Mouse (Mus musculus): ENCODE data around the gene Gm42878. TPM values are rescaled to one million over a fixed set of nuclear protein-coding genes. Genes with fewer than 3 reads are reported as not detected.

Gm42878 gene
- polyA plus RNA-seq, 1 experiment from 2014 or later: not detected

DNA sequence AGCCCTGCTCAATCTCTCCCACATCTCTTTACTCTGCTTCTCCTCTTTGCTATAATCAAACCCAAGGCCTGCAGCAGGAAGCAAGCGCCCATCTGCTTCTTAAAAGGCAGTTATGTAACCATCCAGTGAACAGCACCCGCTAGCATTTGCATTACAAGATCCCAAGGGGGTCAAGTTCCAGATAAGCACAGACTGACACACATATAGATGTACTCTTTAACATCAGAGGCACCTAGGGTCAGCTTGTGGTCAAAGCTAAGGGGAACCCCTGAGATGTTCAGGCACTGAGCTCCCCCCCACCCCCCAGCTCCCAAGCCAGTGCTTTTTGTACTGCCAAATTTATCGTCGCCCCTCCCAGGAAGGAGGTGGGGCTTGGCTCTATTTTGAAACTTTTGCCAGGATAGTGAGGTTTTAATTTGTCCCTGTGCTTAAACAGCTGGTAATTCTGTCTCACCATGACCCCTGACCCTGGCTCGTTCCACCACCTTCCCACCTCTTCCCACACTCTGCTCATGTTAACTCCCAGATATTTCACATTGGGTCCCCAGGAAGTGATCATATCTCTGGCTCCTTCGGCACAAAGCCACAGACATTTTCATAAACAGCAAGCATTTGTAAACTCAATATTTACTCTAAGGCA lies 41.2 kb upstream of the Gm42878 start:
- H3K4me2 ChIP-seq (ENCODE audit: low read length): no peak overlapping the region
- no peaks in the 10 kb centered on the region for H3K27me3 ChIP-seq (ENCODE audit: control insufficient read depth, insufficient read depth, low read length)
- H3K9me3 ChIP-seq (ENCODE audit: control insufficient read depth, low read length): no peaks in the 10 kb centered on the region
- no peaks in the 10 kb centered on the region for H3K36me3 ChIP-seq (ENCODE audit: control insufficient read depth, insufficient read depth, low read length)
- DNase-seq (no peak), ATAC-seq (ENCODE audit: low FRiP score, low TSS enrichment) (no peak)
- H3K4me3 ChIP-seq (replicated peaks; ENCODE audit: low read depth, low read length): no peak overlapping the region
- 82% methylated on average over 6 of the region's 6 CpGs for WGBS
- no peak overlapping the region for H3K27ac ChIP-seq (replicated peaks; ENCODE audit: low read depth, low read length)
- no peak overlapping the region for H3K9ac ChIP-seq (replicated peaks; ENCODE audit: low read length)
- no peaks in the 10 kb centered on the region for H3K4me1 ChIP-seq (ENCODE audit: control insufficient read depth, insufficient read depth, low read length)

DNA sequence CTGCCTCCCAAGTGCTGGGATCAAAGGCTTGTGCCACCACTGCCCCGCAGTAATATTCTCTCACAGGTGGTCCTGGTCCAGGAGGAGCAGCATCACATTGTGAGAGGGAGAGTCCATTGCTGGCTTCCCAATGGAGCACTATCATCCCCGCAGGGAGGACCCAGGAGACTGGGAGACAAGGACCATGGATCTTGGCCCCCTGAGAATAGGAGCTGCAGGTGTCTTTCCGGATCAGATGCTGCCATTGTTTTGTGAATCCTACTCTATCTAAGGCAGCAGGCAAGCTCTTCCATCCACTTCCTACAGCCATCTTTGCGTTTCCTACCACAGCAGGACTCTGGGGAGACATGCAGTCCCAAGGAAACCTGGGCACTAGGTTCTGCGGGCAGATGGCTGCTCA lies 40.4 kb upstream of the Gm42878 start:
- no peaks in the 10 kb centered on the region for H3K36me3 ChIP-seq (ENCODE audit: control insufficient read depth, insufficient read depth, low read length)
- ATAC-seq (ENCODE audit: low FRiP score, low TSS enrichment): no peak
- WGBS: 81% methylated on average over 5 of the region's 5 CpGs

DNA sequence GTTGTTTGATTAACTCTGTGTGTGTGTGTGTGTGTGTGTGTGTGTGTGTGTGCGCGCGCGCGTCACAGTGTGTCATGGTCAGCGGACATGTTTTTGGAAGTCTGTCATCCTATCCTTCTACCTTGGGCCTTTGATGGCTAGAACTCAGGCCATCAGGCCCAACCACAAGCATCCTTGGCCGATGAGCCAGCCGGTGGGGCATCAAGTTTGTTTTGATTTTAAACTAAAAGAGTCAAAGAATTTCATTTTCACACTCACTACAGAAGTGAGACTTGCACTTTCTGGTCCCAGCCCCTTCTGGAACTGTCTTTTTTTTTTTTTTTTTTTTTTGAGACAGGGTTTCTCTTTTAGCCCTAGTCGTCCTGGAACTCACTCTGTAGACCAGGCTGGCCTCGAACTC lies 39.7 kb upstream of the Gm42878 start:
- no peak overlapping the region for H3K27ac ChIP-seq (replicated peaks; ENCODE audit: low read depth, low read length)
- no peaks in the 10 kb centered on the region for H3K36me3 ChIP-seq (ENCODE audit: control insufficient read depth, insufficient read depth, low read length)
- no peak for DNase-seq
- no peak overlapping the region for H3K9ac ChIP-seq (replicated peaks; ENCODE audit: low read length)
- no peak for ATAC-seq (ENCODE audit: low FRiP score, low TSS enrichment)
- no peak overlapping the region for H3K4me2 ChIP-seq (ENCODE audit: low read length)
- H3K9me3 ChIP-seq (ENCODE audit: control insufficient read depth, low read length): no peaks in the 10 kb centered on the region
- 96% methylated on average over 10 of the region's 10 CpGs for WGBS
- no peak overlapping the region for H3K4me3 ChIP-seq (replicated peaks; ENCODE audit: low read depth, low read length)
- H3K27me3 ChIP-seq (ENCODE audit: control insufficient read depth, insufficient read depth, low read length): no peaks in the 10 kb centered on the region
- H3K4me1 ChIP-seq (ENCODE audit: control insufficient read depth, insufficient read depth, low read length): no peaks in the 10 kb centered on the region

More for the DNA sequence above, 40.4 kb upstream of the Gm42878 start:
- Histone ChIP-seq H3K27ac (replicated peaks; ENCODE audit: low read depth, low read length) (no peak overlapping the region), H3K4me1 (ENCODE audit: control insufficient read depth, insufficient read depth, low read length) (no peaks in the 10 kb centered on the region), H3K9me3 (ENCODE audit: control insufficient read depth, low read length) (no peaks in the 10 kb centered on the region), H3K4me3 (replicated peaks; ENCODE audit: low read depth, low read length) (no peak overlapping the region), H3K4me2 (ENCODE audit: low read length) (no peak overlapping the region), H3K27me3 (ENCODE audit: control insufficient read depth, insufficient read depth, low read length) (no peaks in the 10 kb centered on the region), H3K9ac (replicated peaks; ENCODE audit: low read length) (no peak overlapping the region)
- no peak for DNase-seq

DNA sequence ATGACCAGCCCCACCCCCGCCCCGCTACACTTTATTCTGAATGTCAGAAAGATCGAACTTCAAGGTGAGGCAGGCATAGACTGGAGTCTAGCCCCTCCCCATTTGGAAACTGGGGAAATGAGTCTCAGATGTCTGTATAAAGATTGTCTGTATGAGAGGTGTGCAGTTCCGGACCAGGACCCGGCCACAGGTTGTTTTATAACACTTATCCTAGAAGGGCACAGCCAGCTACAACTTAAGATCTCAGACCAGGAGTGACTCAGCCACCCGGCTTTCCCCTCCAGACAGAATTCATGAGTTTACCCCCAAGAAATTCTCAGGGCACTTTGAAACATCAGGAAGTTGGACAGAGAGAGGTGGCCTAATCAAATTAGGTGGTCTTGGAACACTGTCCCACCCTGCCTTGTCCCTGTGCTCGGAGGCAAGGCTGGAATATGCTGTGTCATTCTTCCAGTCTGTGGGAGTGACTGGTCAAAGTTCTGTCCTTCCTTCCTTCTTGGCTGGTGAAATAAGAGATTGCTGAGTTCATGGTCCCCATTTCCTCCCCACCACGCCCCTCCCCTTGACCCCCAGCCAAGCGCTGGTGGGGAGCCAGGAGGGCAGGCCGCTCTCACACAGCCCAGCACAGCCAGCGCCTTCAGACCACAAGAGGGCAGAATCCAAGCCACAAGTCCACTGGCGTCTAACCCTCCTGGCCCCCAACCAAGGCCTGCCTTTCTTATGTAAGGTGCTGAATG lies 38.7 kb upstream of the Gm42878 start:
- Histone ChIP-seq H3K4me3 (replicated peaks; ENCODE audit: low read depth, low read length) (no peak overlapping the region), H3K9me3 (ENCODE audit: control insufficient read depth, low read length) (no peaks in the 10 kb centered on the region), H3K9ac (replicated peaks; ENCODE audit: low read length) (no peak overlapping the region), H3K36me3 (ENCODE audit: control insufficient read depth, insufficient read depth, low read length) (peaks cover 8% of the 10 kb centered on the region; the same call in 1 of the 2 replicates), H3K4me2 (ENCODE audit: low read length) (no peak overlapping the region), H3K4me1 (ENCODE audit: control insufficient read depth, insufficient read depth, low read length) (no peaks in the 10 kb centered on the region), H3K27me3 (ENCODE audit: control insufficient read depth, insufficient read depth, low read length) (no peaks in the 10 kb centered on the region), H3K27ac (replicated peaks; ENCODE audit: low read depth, low read length) (no peak overlapping the region)
- DNase-seq (peak; percentile 48), ATAC-seq (ENCODE audit: low FRiP score, low TSS enrichment) (no peak)
- 58% methylated on average over 12 of the region's 12 CpGs for WGBS

DNA sequence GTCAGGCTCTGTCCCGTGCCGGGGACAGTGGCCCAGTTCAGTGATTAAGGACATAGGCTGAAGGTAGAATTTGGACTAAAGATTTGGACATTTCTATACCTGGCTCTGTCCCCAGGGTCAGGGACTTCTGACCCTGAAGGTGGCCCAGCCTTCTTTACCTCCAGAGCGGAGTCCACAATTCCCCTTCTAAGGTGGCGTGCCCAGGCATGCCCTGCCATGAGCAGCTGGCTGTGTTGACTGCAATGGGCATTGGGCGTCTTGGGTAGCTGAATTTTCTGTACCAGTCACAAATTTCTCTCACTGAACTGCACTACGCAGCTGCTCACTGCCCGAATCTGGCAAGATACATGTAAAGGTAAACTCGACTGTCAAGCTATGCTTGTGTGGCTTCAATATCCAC lies 36.7 kb upstream of the Gm42878 start:
- 95% methylated on average over 8 of the region's 8 CpGs for WGBS
- DNase-seq (no peak), ATAC-seq (ENCODE audit: low FRiP score, low TSS enrichment) (no peak)
- H3K4me1 ChIP-seq (ENCODE audit: control insufficient read depth, insufficient read depth, low read length): no peaks in the 10 kb centered on the region
- no peak overlapping the region for H3K9ac ChIP-seq (replicated peaks; ENCODE audit: low read length)
- H3K36me3 ChIP-seq (ENCODE audit: control insufficient read depth, insufficient read depth, low read length): peaks cover 8% of the 10 kb centered on the region; the same call in 1 of the 2 replicates
- no peaks in the 10 kb centered on the region for H3K27me3 ChIP-seq (ENCODE audit: control insufficient read depth, insufficient read depth, low read length)
- H3K4me2 ChIP-seq (ENCODE audit: low read length): no peak overlapping the region
- no peaks in the 10 kb centered on the region for H3K9me3 ChIP-seq (ENCODE audit: control insufficient read depth, low read length)
- no peak overlapping the region for H3K4me3 ChIP-seq (replicated peaks; ENCODE audit: low read depth, low read length)
- no peak overlapping the region for H3K27ac ChIP-seq (replicated peaks; ENCODE audit: low read depth, low read length)

DNA sequence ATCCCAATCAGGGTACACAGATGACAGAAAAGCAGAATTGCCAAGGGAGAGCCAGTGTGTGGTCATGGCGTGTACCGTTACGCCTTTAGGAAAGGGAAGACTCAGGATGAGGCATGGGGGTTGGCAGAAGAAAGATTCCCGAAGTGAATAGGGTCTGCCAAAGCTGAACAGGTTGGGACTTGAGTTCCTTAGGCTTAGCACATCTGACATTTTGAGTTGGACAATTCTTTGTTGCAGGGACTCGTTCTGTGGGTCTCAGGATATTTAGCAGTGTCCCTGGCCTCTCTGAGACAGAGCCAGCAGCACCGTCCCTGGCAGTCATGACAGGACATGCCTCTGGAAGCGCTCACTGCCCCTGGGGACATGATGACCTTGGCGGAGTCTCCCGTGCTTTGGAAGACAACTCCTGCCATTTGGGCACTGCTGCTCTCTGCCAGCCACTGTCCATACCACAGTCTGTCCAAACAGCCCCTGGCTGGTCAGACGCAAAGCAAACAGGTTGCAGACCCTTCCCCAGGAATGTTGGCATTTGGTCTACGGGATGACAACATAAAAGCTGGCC lies 31.7 kb upstream of the Gm42878 start:
- no peak for ATAC-seq (ENCODE audit: low FRiP score, low TSS enrichment)
- H3K9me3 ChIP-seq (ENCODE audit: control insufficient read depth, low read length): no peaks in the 10 kb centered on the region

DNA sequence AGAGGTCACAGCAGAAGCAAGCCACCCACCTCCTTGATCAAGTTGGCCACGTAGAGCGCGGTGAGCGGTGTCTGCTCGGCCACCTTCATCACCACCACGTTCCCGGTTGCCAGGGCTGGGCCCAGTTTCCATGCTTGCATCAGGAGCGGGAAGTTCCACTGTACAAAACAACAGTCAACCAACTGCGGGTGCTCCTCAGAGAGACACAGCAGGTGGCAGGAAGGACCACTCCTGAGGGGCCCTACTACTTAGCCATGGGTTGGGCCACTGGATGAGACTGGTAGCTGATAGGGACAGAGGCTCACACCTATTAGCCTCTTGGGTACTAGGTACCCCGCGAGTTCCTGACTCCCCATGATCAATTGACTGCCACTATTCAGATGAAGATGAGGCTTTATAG lies 30.6 kb upstream of the Gm42878 start:
- Histone ChIP-seq H3K4me1 (ENCODE audit: control insufficient read depth, insufficient read depth, low read length) (no peaks in the 10 kb centered on the region), H3K4me3 (replicated peaks; ENCODE audit: low read depth, low read length) (no peak overlapping the region), H3K4me2 (ENCODE audit: low read length) (no peak overlapping the region), H3K27me3 (ENCODE audit: control insufficient read depth, insufficient read depth, low read length) (no peaks in the 10 kb centered on the region), H3K9me3 (ENCODE audit: control insufficient read depth, low read length) (no peaks in the 10 kb centered on the region), H3K27ac (replicated peaks; ENCODE audit: low read depth, low read length) (no peak overlapping the region), H3K36me3 (ENCODE audit: control insufficient read depth, insufficient read depth, low read length) (peaks cover 28% of the 10 kb centered on the region), H3K9ac (replicated peaks; ENCODE audit: low read length) (no peak overlapping the region)
- ATAC-seq (ENCODE audit: low FRiP score, low TSS enrichment): no peak
- DNase-seq: no peak
- 96% methylated on average over 11 of the region's 11 CpGs for WGBS

More for the DNA sequence above, 31.7 kb upstream of the Gm42878 start:
- no peaks in the 10 kb centered on the region for H3K4me1 ChIP-seq (ENCODE audit: control insufficient read depth, insufficient read depth, low read length)
- DNase-seq: no peak
- H3K27ac ChIP-seq (replicated peaks; ENCODE audit: low read depth, low read length): no peak overlapping the region
- no peak overlapping the region for H3K4me3 ChIP-seq (replicated peaks; ENCODE audit: low read depth, low read length)
- no peaks in the 10 kb centered on the region for H3K27me3 ChIP-seq (ENCODE audit: control insufficient read depth, insufficient read depth, low read length)
- 94% methylated on average over 11 of the region's 11 CpGs for WGBS
- H3K9ac ChIP-seq (replicated peaks; ENCODE audit: low read length): no peak overlapping the region
- peaks cover 25% of the 10 kb centered on the region for H3K36me3 ChIP-seq (ENCODE audit: control insufficient read depth, insufficient read depth, low read length)
- no peak overlapping the region for H3K4me2 ChIP-seq (ENCODE audit: low read length)

DNA sequence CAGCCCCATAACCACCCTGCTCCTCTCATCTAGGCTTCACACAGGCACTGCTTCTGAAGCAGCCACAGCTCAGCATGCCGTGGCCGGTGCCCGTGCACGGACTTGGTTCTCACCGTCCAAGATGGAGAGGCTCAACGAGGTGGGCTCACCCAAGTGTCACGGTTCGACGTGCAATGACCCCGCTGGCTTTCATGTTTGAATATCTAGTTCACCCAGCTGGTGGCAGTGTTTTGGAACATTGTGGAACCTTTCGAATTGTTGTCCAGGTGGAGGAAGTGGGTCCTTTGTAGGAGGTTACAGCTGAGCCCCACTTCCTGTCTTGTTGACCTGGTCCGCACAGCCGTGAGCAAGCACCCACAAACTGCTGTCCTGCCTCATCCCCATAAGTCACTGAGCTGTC lies 28.9 kb upstream of the Gm42878 start:
- DNase-seq: no peak
- no peak overlapping the region for H3K9ac ChIP-seq (replicated peaks; ENCODE audit: low read length)
- H3K9me3 ChIP-seq (ENCODE audit: control insufficient read depth, low read length): no peaks in the 10 kb centered on the region
- WGBS: 92% methylated on average over 13 of the region's 13 CpGs
- no peaks in the 10 kb centered on the region for H3K4me1 ChIP-seq (ENCODE audit: control insufficient read depth, insufficient read depth, low read length)
- peaks cover 25% of the 10 kb centered on the region for H3K36me3 ChIP-seq (ENCODE audit: control insufficient read depth, insufficient read depth, low read length)
- no peaks in the 10 kb centered on the region for H3K27me3 ChIP-seq (ENCODE audit: control insufficient read depth, insufficient read depth, low read length)
- no peak overlapping the region for H3K4me3 ChIP-seq (replicated peaks; ENCODE audit: low read depth, low read length)
- no peak for ATAC-seq (ENCODE audit: low FRiP score, low TSS enrichment)
- no peak overlapping the region for H3K4me2 ChIP-seq (ENCODE audit: low read length)
- H3K27ac ChIP-seq (replicated peaks; ENCODE audit: low read depth, low read length): no peak overlapping the region

DNA sequence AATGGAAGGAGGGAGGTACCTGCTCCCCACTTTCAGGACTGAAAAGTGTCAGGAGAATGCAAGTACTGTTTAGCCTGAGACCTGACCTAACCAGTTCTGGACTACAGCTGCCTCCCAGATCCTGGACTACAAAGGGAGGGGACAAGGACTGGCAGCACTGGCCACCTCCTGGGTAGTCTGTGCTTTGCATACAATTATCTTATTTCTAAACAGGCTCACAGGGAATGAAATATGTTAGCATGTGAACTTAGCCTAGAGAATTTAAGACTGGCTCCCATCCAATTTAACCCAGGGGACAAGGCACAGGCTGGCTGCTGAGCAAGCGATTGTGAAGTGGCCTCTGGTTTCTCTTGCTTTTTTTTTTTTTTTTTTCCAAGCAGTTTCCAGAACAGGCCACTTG lies 25.5 kb upstream of the Gm42878 start:
- no peaks in the 10 kb centered on the region for H3K27me3 ChIP-seq (ENCODE audit: control insufficient read depth, insufficient read depth, low read length)
- peaks cover 24% of the 10 kb centered on the region; the same call in 1 of the 2 replicates for H3K36me3 ChIP-seq (ENCODE audit: control insufficient read depth, insufficient read depth, low read length)
- H3K4me3 ChIP-seq (replicated peaks; ENCODE audit: low read depth, low read length): no peak overlapping the region
- no peak overlapping the region for H3K4me2 ChIP-seq (ENCODE audit: low read length)
- ATAC-seq (ENCODE audit: low FRiP score, low TSS enrichment) (no peak), DNase-seq (no peak)
- WGBS: 81% methylated on average over 1 of the region's 1 CpGs
- no peaks in the 10 kb centered on the region for H3K9me3 ChIP-seq (ENCODE audit: control insufficient read depth, low read length)
- no peaks in the 10 kb centered on the region for H3K4me1 ChIP-seq (ENCODE audit: control insufficient read depth, insufficient read depth, low read length)
- no peak overlapping the region for H3K9ac ChIP-seq (replicated peaks; ENCODE audit: low read length)
- no peak overlapping the region for H3K27ac ChIP-seq (replicated peaks; ENCODE audit: low read depth, low read length)
